Mouse (Mus musculus) E14TG2a.4 (cell line): ENCODE measurements around the gene BC049352.

Source experiments
- CTCF ChIP-seq: conservative IDR thresholded peaks from 2 replicates; pipeline ENCODE4 v1.5.1; 2014; ENCODE audit warnings: low read length
- NANOG ChIP-seq: IDR thresholded peaks from 2 replicates; pipeline ENCODE4 v1.6.1; 2014; ENCODE audit warnings: borderline replicate concordance, low read length, mixed read lengths
- POU5F1 ChIP-seq: IDR thresholded peaks from 2 replicates; pipeline ENCODE4 v1.6.1; 2014; ENCODE audit warnings: low read length, borderline replicate concordance

- TF ChIP-seq CTCF (no peak), NANOG (no peak), POU5F1 (no peak)
Measured at GRCm38 (mm10) chr9:45140945-45141344, 40.9 kb upstream of the BC049352 start.
